Mouse (Mus musculus) ES-E14 (cell line): ENCODE results near the gene Galt.

ENCODE experiments used
- CHD2 ChIP-seq: IDR thresholded peaks from 2 replicates; pipeline ENCODE4 v1.6.1; 2014; ENCODE audit warnings: mild to moderate bottlenecking, low read depth, low read length, inconsistent platforms
- HCFC1 ChIP-seq: IDR thresholded peaks from 2 replicates; pipeline ENCODE4 v1.6.1; 2012; ENCODE audit warnings: low read length, inconsistent platforms, borderline replicate concordance; ENCODE audit not compliant: insufficient read depth
- MAFK ChIP-seq: IDR thresholded peaks from 2 replicates; pipeline ENCODE4 v1.6.1; 2014; ENCODE audit warnings: mild to moderate bottlenecking, low read depth, low read length, inconsistent platforms; ENCODE audit not compliant: insufficient read depth
- ZNF384 ChIP-seq: IDR thresholded peaks from 2 replicates; pipeline ENCODE4 v1.6.1; 2012; ENCODE audit warnings: low read depth, low read length, inconsistent platforms

- TF ChIP-seq ZNF384: no peak
- no peak for TF ChIP-seq MAFK
- TF ChIP-seq CHD2: no peak
- TF ChIP-seq HCFC1: no peak
Measured at GRCm38 (mm10) chr4:41759206-41759605, 4.2 kb downstream of the Galt start.
